Mouse (Mus musculus) thymus, postnatal 36 days (tissue): Measurements from ENCODE around the gene Abcc2.

Experiments
- DNase-seq, 2 experiments: peaks; one replicate each; pipeline ENCODE4 v3.0.0; 2022; ENCODE audit warnings: mixed read lengths in 2 of 2

The Abcc2 gene

DNA sequence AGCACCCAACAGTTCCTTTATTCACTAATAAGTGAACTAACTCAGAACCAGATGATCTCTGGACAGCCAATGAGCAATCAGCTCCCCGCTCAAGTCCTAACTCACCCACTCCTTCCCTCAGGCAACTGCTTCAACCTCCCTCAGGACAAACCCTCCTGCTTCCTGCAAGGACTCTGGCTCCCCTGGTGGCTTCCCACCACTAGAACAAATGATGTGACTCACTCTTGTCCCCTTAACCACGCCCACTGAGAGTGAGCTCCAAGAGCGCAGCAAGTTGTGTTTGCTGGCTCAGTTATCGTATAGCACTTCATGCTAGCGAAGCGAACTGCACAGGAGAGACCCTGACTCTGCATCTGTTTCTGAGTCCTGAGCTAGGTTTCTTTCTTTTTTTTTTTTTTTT, 75.4 kb downstream of the Abcc2 start:
- no peak for DNase-seq

DNA sequence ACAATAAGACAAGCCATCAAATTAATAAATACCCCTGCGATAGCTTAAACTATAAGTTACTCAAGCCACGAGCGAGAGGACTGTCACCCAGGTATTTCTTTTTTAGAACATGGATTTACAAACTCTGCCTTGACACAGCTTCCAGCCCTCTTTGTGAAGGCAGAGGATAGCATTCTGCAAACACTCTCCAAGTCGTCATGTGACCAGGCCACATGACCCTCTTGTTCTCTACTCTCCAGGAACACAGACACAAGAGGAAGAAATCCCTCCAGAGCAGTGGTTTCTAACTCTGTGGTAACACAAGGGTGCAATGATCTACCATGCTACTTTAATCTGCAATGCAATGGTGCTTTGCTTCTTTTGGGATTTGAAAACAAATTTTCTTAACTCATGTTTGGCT, 88.4 kb downstream of the Abcc2 start:
- DNase-seq: no peak

DNA sequence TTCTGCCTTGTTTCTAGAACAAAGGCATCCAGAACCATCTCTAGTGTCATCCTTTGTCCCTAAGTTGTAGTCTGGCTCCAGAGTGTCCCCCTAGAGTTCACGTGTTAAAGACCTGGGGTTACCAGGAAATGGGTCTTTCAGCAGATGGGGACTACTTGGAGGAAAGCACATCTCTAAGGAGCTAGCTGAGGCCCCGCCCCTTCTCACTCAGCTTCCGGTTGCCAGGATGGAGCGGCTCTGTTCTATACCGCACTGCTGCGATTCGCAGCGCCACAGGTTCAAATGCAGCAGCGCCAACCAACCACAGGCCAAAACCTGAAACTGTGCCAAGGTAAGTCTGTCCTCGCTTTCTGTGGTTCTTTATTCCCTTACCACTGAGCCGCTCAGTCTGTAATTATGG, 92.4 kb downstream of the Abcc2 start:
- DNase-seq: no peak

DNA sequence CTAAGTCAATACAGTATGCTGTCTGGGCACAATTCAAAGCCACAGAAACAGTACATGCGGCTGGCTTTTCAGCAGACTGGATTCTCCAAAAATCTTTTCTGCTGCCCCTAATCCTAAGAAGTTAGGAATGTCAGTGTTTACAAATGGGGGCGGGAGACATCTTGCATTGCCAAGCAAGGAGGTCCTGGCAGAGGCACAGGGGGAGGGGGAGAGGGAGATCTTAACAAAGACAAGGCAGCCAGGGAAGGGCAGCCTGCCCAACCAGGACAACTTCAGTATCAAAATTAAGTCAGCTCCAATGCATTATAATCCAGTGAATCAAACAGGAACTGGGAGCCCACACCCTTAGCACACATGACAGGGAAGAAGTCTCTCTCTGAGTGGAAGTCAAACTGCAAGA, 94.0 kb downstream of the Abcc2 start:
- DNase-seq: no peak

DNA sequence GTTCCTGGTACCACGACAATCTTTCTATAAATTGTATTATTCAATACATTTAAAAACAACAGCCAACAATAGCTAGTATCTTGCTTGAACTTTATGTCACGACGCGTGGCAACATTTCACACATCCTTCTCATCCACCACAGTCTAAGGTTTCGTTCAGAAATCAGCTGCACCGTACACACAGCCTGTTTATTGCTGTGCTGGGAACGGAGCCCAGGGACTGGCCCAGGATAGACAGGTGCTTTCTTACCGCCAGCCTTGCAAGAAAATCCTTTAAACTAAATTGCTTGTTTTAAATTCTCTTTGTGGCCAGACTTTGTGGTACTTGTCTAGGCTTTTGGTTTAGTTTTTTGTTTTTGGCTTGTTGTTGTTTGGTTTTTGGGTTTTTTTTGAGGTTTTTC, 95.4 kb downstream of the Abcc2 start:
- no peak for DNase-seq

DNA sequence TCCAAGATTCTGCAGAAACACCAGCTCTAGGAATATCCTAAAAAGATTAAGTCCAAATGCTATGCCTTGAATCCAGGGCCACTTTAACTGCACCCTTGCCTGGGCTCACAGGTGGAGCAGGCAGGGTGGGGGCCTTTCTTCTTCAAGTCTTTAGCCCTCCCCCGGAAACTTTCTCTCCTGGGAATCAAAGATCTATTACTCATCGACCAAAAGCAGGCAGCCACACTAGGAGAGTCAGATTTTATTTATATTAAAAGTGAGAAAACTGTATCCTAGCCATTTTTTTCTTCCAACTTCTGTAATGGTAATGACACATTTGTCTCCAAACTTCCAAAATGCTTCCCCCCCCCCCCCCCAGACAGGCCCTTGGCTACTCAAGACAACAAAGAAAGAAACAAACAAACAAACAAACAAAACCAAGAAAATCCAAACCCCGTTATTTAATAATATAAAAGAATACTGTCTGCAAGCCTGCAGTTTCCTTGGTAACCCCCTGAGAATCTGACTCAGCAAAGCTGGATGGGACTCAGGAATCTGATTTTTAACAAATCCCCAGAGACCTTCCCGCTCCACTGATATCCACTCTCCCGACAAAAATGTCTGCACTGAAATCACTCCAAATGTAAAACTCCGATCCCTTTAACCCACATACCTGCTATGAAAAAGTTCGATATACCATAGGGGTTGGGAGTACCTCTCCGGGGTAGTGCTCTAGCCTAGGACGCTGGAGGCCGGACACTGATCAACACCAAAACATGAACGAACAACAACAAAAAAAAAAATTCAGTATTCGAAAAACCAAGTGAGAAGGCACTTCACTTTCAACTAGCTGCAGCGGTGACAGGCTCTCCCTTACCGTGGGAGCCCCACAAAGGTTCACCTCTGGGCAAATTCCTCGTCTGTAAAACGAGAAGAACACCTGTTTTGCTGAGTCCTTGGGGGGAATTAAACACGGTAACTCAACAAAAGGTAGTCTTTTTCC, 96.4 kb downstream of the Abcc2 start:
- DNase-seq: no peak

DNA sequence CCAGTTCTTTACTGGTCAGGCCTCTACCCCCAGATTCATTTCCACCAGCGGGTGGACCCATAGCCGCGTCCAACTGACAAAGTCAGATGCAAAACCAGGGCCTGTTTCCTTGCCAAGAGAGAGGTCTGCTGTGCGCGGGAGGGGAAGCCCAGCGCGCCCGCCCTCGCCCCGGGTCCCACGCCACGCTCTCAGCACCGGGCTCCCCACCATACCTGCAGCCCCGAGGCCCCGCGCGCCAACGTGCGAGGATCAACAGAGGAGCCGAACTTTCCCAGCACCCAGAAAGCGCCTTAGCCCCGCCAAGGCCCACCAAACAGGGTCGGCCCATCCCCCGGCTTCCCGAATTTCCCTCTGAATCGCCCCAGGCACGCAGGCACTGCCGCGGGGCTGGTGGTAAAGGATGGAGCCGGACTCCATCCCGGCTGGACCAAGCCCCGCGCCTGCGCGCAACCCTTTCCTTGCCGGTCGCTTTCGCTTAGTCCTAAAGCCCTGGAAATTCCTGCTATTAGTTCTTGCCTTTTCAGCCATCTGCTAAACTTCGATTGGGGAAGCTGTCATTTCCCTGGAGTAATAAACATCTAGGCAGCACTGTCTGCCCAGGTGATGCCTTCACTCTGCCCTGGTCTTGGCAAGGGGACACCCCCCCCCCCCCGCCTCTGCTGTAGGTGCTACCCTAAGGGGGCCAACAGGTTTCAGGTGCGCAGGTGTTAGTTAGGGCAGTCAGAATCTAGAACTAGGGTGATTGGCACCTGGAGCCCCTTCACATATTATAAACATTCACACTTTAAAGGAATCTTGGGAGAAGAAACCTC, 97.6 kb downstream of the Abcc2 start:
- DNase-seq: no peak

DNA sequence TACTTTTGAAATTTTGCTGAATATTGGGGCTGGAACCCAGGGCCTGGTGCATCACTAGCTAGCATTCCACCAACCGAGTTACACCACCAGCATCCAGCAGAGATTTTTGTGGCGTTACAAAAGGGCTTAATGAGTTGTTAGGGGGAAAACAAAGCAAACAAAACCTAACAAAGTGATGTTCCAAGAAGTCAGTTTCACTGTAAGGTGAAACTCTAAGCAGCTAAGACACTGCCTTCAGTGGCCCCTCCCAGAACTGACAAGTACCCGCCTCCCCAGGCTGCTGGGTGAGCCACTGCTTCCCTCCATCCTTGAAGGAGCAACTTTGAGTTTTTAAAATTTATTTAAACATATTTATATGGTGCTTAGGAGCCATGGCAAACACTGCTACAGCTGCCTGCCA, 98.4 kb downstream of the Abcc2 start:
- DNase-seq: no peak

DNA sequence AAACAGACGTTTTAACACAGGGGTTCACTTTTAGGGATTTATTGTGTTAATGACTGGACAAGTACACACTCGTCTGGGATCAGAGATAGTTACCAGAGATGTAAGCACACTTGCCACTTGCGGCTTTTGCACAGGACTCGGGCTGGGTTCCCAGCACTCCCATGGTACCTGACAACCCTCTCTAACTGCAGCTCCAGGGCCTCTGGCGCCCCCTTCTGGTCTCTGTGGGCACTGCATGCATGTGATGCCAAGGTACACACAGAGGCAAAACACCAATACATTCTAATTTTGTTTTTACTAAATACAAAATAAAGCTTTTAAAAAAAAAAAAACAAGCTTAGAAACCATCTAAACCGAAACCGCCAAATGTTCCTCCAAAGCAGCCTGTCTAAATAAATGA, 99.6 kb downstream of the Abcc2 start:
- DNase-seq: no peak

DNA sequence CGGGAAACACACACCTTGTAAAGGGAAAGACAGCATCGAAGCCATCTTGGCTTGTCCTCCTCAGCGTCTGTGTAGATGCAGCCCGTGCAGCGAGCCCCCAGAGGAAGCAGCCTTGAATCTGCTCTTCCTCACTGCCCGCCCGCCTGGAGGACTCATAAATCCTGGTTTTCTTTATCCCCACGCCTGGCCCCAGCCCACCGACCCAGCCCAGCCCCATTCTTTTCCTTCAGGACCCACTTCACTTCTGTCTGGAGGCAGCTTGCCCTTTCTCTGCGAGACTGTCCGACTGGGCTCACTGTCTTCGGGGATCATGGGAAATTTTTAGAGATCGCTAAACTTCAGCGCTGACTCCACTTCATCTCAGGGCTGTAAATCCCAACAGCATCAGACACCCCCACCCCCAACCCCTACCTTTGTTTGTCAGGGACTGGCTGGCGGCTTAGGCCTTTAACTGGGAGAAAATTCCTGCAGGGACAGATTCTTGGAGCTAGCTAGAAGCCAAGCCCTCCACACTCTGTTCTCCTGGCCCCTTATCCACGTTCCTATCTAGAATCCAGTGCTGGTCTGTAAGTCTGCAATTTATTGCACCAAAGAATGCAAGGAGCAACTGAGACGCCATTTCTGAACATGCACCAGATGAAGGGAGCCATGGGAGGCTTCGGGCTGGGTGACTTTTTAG, 101.0 kb downstream of the Abcc2 start:
- DNase-seq: no peak

DNA sequence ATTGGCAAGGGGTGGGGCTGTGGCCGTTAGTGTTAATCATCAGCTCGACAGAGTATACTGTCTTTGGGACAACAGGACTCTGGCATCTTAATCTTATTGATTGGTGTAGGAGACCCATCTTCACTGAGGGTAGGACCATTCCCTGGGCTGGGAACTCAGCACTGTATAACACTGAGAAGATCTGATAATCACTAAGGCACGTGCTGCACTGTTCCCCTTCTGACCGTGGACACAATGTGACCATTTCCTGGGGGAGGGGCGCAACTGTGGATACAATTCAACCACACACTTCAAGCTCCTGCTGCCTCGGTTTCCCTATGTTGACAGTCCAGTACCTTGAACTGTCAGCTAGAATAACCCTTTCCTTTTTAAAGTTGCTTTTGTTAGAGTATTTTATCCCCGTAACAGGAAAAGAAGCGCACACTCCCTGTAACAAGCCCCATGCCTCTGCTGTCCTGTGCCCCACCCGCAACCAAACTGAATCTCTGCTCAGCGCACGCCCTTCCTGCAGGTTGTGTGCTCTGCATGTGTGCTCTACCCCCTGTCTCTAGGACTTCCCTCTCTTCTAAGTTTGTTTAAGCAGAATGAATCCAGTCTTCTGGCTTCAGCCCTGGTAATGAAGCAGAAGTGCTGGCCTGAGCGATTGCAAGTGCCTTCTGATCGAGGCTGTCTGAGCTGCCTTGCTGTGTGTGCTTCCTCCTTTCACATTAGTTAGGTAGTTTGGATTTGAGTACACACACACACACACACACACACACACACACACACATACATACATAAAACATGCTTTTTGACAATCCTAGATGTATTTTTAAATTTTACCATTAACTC, 102.9 kb downstream of the Abcc2 start:
- no peak for DNase-seq

DNA sequence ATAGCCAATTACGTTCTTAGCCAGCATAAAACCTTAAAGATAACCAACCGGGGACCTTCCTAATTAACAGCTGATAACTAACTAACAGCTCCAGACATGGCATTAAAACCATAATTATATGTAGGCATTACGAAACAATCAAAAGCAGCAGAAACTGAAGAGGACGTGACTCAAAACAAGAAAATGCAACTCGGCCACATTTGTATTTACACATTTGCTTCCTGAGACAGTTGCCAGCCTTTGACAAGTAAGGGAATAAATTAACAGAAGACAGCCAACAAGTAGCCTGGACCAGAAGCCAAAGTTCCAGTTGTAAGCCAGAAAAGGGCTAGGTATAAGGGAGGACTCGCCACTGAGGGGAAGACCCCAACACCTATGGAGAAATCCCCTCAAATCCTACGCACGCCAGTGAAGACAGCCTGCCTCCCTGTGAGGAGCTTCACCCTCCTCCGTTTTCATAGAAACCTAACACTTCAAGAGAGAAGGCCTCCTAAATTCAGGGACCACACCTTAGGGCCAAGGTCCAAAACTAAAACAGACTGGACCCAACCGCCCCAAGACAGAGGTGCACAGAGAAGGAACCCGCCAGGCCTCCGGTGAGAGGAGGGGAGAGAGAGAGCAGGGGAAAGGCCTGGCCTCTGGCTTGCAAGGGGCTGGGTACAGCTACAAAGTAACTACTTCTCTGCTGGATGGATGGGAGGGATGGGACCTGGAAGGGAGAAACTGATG, 104.5 kb downstream of the Abcc2 start:
- no peak for DNase-seq

DNA sequence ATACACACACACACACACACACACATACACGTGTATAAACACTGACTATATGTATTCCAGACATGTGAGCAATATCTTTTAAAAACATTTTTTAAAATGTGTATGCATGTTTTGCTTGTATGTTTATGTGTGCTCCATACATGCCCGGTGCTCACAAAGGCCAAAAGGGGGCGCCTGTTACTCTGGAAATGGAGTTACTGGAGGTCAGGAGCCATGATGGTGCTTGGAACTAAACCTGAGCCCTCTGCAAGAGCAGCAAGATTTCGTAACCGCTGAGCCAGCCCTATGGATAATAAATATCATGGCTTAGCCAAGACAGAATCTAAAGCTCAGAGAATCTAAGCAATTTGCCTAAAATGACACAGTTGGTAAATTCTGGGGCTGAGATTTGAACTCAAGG, 105.2 kb downstream of the Abcc2 start:
- DNase-seq: no peak

DNA sequence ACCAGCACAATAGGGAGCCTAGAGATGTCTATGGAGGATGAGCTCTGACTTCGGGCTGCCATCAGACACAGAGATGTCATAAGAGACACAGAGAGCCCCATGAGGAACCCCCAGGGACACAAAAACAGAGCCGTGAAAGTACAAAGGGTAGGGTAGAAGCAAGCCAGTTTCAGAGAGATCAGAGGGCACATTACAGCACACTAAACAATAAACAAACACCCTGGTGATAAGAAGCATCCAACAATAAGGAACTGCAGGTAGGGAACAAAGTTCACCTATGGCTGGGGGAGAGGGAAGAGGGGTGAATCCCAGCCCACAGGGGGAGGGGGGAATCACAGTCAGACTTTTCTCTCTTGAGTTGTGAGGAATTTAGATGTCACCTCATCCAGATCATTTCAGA, 105.7 kb downstream of the Abcc2 start:
- DNase-seq: no peak
